Mouse (Mus musculus): ENCODE measurements around the gene Phtf2.
"Not testable (repeated sequence)": the region's sequence is repeated elsewhere in the genome, so short reads cannot be mapped to it uniquely, and the experiment has no call there.

The Phtf2 gene

GRCm38 (mm10) chr5:20865193-20865755 is 16.6 kb downstream of the Phtf2 start:
- in situ Hi-C loops (cut with MboI, MseI), result loop anchor here (5.0 to 10.0 kb wide), 2 partner anchors 58 to 70 kb away; no protein-coding TSS in a partner anchor

GRCm38 (mm10) chr5:20864216-20864969 is 17.5 kb downstream of the Phtf2 start:
- in situ Hi-C loops (cut with MboI, MseI), result loop anchor here in 1 of 2 experiments (10.0 kb wide), 1 partner anchor 70 kb away; no protein-coding TSS in a partner anchor

- in situ Hi-C loops (cut with MboI, MseI), result loop anchor here in 1 of 2 experiments (10.0 kb wide), 1 partner anchor 67 kb away; no protein-coding TSS in a partner anchor
These were observed 20.0 kb downstream of the Phtf2 start for GRCm38 (mm10) chr5:20861901-20862300.

- in situ Hi-C loops (cut with MboI, MseI), result loop anchor here in 1 of 2 experiments (10.0 kb wide), 1 partner anchor 66 kb away; no protein-coding TSS in a partner anchor
These were observed 21.4 kb downstream of the Phtf2 start for GRCm38 (mm10) chr5:20860565-20860964.

- in situ Hi-C loops (cut with MboI, MseI), result no loop called here
These were observed 23.5 kb downstream of the Phtf2 start for GRCm38 (mm10) chr5:20858404-20858803.

GRCm38 (mm10) chr5:20855066-20855465 is 26.9 kb downstream of the Phtf2 start:
- in situ Hi-C loops (cut with MboI, MseI), result no loop called here

- in situ Hi-C loops (cut with MboI, MseI), result no loop called here
These were observed 34.9 kb downstream of the Phtf2 start for GRCm38 (mm10) chr5:20847010-20847409.

- in situ Hi-C loops (cut with MboI, MseI), result no loop called here
These were observed 38.1 kb downstream of the Phtf2 start for GRCm38 (mm10) chr5:20843816-20844215.

GRCm38 (mm10) chr5:20843405-20843804 is 38.5 kb downstream of the Phtf2 start:
- in situ Hi-C loops (cut with MboI, MseI), result no loop called here

GRCm38 (mm10) chr5:20837082-20837481 is 44.8 kb downstream of the Phtf2 start:
- in situ Hi-C loops (cut with MboI, MseI), result no loop called here

GRCm38 (mm10) chr5:20834399-20834798 is 47.5 kb downstream of the Phtf2 start:
- in situ Hi-C loops (cut with MboI, MseI), result no loop called here

GRCm38 (mm10) chr5:20831433-20831832 is 50.5 kb downstream of the Phtf2 start:
- in situ Hi-C loops (cut with MboI, MseI), result no loop called here

- in situ Hi-C loops (cut with MboI, MseI), result no loop called here
These were observed 51.2 kb downstream of the Phtf2 start for GRCm38 (mm10) chr5:20830717-20831116.

GRCm38 (mm10) chr5:20821647-20822046 is 60.3 kb downstream of the Phtf2 start:
- in situ Hi-C loops (cut with MboI, MseI), result no loop called here

- in situ Hi-C loops (cut with MboI, MseI), result no loop called here
These were observed 60.8 kb downstream of the Phtf2 start for GRCm38 (mm10) chr5:20821122-20821521.

GRCm38 (mm10) chr5:20815094-20815493 is 66.8 kb downstream of the Phtf2 start:
- in situ Hi-C loops (cut with MboI, MseI), result no loop called here

GRCm38 (mm10) chr5:20810449-20810848 is 71.5 kb downstream of the Phtf2 start:
- in situ Hi-C loops (cut with MboI, MseI), result no loop called here

- in situ Hi-C loops (cut with MboI, MseI), result loop anchor here in 1 of 2 experiments (10.0 kb wide), 1 partner anchor 69 kb away; no protein-coding TSS in a partner anchor
These were observed 86.0 kb downstream of the Phtf2 start for GRCm38 (mm10) chr5:20795932-20796331.

- in situ Hi-C loops (cut with MboI, MseI), result loop anchor here in 1 of 2 experiments (10.0 kb wide), 1 partner anchor 73 kb away; no protein-coding TSS in a partner anchor
These were observed 90.0 kb downstream of the Phtf2 start for GRCm38 (mm10) chr5:20791793-20792554.

- in situ Hi-C loops (cut with MboI, MseI), result not testable (repeated sequence)
These were observed 95.5 kb downstream of the Phtf2 start for GRCm38 (mm10) chr5:20786471-20786870.

- in situ Hi-C loops (cut with MboI, MseI), result no loop called here
These were observed 100.8 kb downstream of the Phtf2 start for GRCm38 (mm10) chr5:20781116-20781515.

- in situ Hi-C loops (cut with MboI, MseI), result loop anchor here in 1 of 2 experiments (10.0 kb wide), 1 partner anchor 186 kb away; no protein-coding TSS in a partner anchor
These were observed 102.7 kb downstream of the Phtf2 start for GRCm38 (mm10) chr5:20779191-20779590.
